Mouse (Mus musculus) gonadal fat pad, adult 2 months (tissue): ENCODE data around the gene Hgd. TPM values are rescaled to one million over a fixed set of nuclear protein-coding genes. Genes with fewer than 3 reads are reported as not detected.

Experiments
- DNase-seq: peaks from one replicate; pipeline ENCODE4 v3.0.0-alpha.2; 2012; ENCODE audit warnings: low read depth
- polyA plus RNA-seq: library from polyadenylated mRNA; depleted of rRNA; stranded (reverse); fragments of >200 nt; gene quantifications from 2 replicates; pipeline ENCODE4 v1.2.3, GENCODE M21; 2012

Hgd gene
- polyA plus RNA-seq, 1 experiment = 0.14 TPM

DNA sequence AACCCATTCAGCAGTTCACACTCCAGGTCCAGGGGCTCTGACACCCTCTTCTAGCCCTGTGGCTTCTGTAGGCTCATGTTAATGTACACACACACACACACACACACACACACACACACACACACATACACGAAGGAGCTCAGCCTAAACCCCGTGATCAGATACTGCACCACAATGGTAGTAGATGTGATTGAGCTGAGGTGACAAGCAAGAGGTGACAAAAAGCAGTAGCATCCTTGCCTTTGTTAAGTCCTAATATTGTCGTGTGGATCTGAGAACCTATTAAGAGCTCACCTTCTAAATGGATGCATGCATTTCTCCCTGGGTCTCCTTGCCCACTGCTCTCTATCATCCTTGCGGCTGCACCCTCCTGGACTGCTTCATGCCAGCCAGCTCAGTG lies 698 bp downstream of the Hgd start:
- no peak for DNase-seq

DNA sequence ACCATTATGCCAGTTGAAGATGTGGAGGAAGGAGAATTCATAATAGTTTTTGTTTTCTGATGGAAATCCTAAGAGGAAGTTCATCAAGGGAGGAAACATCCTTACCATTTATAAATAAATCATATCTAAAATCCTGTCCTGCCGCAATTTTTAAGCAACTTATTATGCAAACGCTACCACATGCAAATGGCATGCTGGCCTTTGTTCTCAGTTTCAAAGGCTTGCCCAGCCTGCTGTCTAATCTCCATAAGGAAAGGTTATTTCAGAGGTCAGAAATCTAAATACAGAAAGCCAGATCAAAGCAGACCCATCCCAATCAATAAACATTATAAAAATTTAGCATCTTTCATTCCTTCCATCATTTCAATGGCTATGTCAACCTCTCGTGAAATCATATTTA lies 1.9 kb downstream of the Hgd start:
- DNase-seq = no peak

DNA sequence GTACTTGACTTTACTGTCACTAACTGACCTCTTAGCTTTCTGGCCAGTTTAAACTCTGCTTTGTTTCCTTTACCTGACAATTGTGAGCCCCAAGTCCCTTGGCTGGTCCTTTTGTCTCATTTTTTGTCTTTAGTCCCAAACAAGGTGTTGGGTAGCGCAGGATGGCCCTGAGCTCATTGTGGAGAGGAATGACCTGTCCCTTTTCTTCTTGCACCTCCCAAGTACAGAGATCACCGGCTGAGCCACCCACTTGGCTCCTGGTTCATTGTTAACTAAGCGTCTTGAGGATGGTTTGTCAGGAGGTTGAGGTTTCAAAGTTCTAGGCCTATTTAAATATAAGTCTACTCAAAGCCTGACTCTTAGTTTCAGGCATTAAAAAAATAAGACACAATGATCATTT lies 3.4 kb downstream of the Hgd start:
- no peak for DNase-seq

DNA sequence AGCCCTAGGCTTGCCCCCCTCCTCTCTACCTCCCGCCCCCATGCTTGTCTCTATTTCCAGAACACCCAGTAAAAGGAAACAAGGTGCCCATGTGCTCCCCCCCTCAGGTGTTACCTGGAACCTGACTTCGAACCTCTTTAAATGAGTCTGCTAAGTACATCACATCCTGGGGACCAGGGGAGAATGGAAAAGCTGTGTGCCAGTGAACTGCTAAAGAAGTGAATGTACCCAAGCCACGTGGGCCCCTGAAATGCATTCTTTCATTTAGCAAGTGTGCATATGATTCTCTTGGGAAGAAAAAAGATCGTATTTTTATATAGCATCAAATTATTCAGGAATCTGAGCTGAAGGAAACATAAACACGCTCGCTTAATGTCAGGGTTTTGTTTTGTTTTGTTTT lies 3.8 kb downstream of the Hgd start:
- no peak for DNase-seq

DNA sequence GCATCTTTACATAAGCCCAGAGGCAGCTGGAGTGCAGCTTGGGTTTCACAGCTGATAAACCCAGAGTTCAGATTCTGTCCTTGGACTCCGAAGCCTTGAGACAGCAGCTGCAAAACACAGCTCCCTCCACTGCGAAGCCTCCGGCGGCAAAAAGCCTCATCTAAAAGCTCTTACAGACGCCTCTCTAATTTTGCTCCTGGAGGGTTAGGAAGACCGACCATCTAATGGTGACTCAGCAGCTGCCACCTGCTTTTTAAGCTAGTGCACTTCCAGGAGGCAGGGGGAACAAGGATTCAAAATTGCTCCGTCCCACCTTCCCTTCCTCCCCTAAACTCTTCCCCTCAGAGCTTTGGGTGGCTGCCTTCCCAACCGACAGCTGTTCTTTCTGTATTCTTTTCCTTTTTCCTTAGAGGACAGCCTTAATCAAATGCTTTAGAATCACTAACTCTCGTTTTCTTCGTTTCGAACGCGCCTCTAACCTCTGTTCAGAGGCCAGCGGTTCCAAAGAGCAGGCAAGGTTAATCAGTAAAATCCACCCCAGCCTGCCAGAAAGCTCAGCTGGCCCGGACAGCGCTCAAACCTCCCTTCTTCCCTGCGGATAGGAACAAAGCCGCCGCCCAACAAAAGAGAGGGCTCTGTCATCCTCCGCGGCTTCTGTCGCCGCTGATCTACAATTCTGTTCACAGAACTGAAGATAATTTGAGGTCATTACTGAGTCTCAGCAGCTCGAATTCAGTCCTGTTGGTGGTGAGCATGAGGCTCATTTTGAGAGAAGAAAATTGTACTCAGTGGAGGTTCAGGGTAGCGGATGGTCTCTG lies 4.5 kb downstream of the Hgd start:
- no peak for DNase-seq

DNA sequence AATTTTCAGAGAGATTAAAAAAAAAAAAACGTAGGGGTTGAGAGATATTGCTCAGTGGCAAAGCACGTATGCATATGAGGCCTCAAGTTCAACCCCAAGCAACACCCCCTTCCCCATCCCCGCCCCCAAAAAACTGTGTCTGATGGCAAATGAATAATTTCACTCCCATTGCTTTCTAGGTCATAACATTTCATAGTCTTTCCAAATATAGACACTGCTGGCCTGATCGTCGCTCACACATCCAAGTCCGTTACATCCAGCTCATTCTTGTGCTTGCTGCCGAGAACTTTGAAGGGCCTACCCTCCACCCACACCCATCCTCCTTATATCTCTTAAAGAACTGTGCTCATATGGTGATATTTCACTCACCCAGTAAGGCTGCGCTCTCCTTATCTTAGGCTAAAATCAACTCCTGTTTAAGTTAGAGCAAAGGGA lies 5.2 kb downstream of the Hgd start:
- DNase-seq = no peak

DNA sequence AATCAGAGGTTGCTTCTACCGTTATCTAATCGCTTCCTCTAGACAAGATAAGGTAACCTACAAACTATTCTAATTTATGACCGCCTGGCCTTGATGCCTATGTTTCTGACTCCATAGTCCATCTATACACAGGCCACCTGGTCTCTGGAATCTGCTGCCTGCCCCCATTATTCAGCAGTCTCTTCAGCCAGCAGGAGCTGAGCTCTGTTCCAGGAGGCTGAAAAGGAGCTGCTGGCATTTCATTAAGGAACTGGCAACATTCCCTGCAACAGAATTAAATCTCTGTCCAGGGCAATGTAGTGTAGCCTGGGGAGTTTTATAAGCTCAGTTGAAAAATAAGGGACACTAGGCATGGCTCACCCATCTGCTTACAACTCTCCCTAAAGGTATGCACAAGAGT lies 11.0 kb downstream of the Hgd start:
- no peak for DNase-seq

DNA sequence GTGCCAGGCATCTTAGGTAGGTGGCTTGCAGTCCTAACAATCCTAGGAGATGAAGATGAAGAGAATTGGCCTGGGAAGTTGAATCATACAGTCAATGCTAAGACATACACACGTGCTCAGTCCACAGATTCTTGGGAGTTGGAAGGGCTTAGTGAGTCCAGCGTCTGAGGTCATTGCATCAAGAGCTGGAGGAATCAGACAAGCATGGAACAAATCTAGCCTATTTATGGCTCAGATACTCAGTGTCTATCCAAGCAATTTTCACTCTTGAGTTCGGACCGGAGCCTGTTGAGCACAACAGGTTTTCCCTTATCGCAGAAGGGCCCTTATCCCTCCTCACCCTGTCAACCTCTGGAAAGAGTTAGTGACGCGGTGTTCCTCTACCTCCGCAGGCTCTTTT lies 11.6 kb downstream of the Hgd start:
- DNase-seq = no peak

DNA sequence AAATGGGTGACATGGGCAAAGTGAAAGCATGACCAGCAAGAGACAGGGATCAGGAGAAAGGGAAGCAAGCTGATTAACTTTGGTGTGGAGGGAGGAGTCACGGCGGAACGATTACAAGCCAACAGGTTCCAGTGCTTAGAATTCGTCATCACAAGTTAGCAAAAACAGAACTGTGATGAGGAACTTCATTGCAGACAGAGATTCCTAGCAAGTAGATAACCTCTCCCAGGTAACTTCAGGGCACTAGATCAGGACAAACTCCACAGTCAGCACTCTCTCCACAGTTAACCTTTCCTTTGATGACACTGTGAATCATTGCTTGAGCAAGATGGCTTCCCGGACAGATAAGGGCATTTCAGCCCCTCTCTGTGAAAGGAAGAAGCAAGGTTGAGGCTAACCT lies 17.5 kb downstream of the Hgd start:
- DNase-seq = no peak

DNA sequence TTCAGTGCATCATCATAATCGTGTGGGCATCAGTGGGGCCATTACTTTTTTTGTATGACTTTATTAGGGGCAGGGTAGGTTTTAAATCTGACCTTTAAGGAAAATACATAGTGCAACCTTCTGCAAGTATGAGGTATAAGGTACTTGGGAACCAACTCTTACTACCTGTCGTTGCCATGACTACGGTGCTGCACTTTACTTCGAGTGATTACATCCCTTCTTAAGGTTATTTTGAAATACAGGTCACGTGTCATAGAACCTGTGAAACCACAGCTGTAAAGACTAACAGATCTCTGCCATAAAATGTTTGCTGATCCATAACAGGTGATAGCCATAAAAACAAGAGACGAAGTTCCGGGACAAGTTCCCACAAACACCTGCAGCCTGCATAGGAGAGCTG lies 18.5 kb downstream of the Hgd start:
- DNase-seq = no peak

DNA sequence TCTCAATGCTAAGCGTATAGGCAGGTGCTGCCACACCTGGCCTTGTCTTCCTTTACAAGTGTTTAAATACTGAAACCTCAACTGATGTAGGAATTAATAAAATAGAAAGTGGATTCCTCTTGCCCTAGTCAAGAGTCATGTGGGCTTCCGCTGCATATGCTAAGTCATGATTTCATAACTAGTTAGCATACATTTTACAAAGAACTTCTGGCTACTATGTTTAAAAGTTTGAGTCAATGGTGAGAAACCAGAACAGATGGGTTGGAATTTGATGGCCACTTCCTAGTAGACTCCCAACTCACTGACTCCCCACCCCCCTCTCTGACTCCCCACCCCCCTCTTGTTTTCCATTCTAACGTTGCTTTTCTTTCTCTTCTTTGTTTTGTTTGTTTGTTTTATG lies 19.4 kb downstream of the Hgd start:
- no peak for DNase-seq

DNA sequence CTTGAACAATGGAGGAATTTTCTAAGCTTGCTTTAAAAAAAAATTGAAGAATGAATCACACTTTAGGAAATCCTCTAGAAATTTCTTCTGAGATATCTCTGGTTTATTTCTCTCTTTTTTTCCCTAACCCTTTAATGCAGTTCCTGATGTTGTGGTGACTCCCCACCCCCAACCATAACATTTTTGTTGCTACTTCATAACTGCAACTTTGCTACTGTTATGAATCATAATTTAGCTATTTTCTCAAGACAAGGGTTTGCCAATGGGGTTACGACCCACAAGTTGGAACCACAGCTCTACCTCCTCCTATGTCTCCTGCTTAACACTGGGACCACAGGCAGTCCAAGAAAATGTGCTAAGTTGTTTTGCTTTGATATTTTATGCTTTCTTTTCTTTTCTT lies 23.5 kb downstream of the Hgd start:
- no peak for DNase-seq

DNA sequence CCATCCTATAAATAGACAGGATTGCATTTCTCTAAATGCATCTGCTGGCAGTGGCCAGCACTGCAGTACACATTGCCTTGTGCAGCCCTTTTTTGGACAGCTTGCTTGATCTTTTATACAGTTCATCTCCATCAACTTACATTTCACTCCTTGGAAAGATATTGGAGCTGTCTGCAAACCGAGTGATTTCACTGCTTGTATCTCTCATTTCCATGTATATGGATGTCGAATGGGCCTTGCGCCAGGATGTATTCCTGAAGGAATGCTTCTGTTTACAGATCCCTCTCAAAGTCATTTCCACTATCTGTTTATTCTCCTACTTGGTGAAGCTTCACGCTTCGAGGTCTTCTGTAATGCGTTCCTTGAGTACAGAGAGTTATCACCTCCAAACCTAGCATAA lies 24.3 kb downstream of the Hgd start:
- DNase-seq = no peak

DNA sequence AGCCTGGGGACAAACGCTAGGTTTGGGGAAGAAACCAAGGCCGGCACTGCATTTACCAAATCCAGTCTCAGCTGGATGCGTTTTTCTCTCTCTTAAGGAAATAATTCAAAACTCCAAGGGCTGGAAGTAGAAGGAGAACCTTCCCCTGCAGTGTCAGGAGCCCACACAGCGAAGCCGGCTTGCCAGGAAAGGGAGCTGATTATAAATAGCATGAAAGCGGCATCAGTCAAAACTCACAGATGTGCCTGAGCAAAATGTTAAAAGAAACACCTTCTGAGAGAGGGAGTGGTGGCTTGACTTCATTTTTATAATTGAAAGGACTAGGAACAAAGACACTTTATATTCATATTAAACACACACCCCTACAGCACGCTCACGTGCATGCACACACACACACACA lies 30.4 kb downstream of the Hgd start:
- no peak for DNase-seq

DNA sequence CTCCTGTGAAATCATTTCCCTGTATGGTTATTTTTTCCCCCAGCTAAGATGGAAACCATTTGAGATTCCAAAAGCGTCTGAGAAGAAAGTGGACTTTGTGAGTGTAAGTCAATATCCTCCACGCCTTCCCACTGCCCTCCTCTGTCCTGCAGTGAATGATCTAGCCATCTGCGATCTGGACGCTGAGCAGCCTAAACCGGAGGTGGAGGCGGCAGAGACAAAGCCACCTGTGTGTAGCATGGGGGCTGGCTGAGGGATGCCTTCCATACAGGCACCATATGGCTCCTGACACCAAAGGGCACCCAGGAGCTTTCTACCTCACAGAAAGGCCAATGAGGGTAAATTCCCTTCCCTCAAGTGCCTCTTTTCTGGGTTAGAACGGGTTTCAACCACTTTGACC lies 31.1 kb downstream of the Hgd start:
- no peak for DNase-seq

DNA sequence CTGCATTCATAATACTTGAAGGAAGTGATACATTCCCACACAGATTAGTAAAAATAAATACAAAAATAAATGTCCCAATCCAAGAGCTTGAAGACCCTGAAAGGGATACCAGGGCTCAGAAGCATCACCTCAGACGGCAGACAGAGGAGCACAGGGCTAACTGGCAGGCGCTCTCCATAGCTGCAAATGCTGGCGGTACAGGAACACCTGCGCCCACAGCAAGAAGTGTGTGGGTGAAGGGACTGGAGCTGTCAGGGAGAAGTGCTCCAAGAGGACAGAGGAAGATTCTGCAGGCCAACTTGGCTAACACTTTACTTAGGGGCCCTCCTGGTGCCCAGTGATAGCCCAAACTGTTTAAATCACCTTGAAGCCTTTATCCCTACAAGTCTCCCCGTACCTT lies 32.1 kb downstream of the Hgd start:
- no peak for DNase-seq

DNA sequence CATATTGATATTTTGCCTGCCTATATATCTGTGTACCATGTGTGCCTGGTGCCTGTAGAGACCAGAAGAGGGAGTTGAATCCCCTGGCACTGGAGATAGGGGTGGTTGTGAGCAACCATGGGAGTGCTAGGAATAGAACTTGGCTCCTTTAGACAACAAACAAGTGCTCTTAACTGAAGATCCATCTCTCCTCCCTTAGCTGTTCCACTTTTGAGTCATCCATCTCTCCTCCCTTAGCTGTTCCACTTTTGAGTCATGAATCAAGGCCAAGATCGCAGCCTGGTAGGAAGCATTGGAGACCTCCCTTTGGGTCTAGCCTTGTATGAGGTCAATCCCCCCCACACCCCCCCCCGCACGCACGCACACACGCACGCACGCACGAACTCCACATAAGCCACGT lies 34.6 kb downstream of the Hgd start:
- no peak for DNase-seq

DNA sequence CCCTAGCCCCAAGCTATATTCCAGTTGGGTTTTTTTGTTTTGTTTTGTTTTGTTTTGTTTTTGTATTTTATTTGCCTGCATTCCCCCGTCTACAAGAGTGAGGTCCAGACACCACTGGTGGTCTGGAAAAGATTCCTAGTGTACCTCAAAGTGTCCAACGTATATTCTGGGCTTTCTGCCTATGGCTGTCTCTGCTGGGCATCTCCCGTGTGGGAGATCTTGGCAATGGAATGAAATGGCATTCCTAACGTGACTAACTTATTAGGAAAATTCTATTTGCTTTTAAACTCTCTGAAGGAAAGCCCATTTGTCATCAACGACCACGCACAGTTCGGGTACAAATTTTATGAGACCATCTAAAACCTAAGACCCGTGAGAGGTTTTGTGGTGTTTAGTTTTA lies 35.5 kb downstream of the Hgd start:
- DNase-seq = no peak

DNA sequence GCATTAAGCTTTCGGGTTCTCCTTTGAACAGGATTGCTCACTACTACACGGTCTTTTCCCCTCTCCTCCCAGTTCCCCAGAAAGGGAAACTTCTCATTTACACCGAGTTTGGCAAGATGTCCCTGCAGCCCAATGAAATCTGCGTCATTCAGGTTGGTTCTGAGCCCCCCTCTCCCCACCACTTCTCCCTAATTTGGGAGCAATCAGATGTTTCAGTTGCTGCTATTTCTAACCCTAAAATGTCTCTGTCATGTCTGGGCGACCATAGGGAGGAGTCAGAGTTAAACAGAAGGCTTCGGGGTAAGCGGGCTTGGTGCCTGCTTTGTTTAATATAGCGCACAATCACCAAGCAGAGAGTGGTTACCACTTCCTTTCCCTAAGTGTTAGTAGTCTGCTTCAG lies 36.2 kb downstream of the Hgd start:
- no peak for DNase-seq

DNA sequence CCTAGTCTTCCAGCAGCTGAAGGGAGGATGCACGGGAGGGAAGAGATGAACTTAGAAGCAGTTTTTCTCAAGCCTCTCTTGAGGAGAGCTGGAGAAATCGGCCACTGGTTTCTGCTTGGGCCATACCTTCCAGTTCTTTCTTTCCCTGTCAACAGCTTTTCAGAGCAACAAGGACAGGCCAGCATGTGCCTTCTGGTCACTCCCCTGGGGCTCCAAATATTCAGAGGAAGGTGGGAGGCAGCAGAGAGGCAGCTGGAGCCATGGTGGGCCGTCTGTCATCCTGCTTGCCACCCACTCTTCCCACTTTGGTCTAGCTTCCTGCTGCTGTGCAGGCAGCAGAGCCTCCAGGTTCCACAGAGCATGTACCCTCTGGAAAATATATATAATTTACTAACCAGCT lies 37.7 kb downstream of the Hgd start:
- DNase-seq = no peak

DNA sequence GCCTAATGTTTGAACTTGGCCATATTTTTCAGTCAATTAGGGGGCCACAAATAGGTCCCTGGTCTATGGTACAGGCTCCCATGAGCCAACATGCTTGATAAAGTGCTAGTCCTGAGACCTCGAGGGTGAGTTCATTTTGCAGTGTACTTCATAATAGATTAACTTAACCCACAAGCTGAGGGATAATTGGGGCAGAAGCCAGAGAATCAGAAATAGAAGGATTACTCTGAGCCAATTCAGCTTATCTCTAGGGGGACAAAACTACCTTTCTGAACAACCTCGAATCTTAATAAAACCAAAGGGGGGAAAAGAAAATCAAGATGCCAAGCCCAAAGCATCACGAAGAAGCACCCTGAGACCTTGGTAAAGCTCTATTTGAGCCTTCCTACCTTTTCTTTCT lies 42.5 kb downstream of the Hgd start:
- no peak for DNase-seq

DNA sequence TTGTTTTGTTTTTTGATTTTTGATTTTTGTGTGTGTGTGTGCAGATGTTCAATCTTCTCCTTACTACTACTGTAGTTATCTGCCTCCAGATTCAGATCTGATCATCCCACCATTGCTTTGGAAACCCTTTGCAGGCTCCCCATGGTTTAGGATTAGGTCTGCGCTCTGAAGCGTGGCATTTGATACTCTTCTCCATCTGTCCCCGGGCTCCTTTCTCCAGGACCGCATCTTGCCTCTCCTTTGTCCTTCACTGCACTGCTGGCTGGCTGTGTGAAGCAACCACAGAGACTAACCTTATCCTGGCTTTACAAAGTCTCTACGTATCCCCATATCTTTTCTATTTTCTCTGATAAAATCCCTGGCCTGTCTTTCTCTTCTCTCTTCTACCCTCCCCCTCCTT lies 43.0 kb downstream of the Hgd start:
- no peak for DNase-seq

DNA sequence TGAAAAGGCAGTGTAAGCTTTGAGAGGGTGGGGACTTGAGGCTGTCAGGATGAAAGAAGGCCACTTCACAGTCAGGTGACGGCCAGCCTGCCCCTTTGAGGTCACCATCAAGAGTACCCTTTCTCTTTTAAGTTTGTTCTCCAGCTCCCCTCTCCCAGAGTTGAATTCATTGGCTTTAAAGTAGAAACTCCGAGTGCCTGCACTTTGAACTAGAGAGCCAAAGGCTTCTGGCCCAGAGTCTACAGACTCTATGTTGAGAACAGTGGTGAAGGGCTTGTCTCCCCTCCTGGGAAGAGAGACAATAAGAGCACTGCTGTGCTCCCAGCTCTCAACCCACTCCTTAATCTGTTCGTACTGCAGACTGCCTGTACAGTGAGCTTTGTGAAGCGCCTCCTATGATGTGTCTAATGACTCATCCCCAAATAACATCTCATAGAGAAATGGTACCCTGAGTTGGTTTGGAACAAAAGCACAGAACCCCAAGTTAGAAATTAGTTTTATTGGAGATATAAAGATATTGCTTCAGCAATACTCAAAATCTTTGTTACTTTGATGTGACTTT lies 46.5 kb downstream of the Hgd start:
- DNase-seq = no peak

DNA sequence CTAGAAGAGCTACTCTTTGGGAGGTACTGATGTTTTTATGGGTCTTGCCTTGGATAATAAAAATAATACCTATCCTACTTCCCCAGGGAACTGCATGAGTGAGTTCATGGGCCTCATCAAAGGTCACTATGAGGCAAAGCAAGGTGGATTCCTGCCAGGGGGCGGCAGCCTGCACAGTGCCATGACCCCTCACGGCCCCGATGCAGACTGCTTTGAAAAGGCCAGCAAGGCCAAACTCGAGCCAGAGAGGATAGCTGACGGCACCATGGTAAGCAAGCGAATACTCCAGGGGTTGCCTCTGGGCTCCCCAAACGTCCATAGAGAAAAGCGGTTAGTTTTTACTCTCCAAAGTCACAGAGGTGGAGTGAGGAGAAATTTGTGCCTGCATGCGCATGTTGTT lies 48.4 kb downstream of the Hgd start:
- no peak for DNase-seq
